Mouse (Mus musculus) retina, adult 2 months (tissue): Measurements from ENCODE around the gene Ahnak.
"Not testable (repeated sequence)": the region's sequence is repeated elsewhere in the genome, so short reads cannot be mapped to it uniquely, and the experiment has no call there.

Source experiments
- DNase-seq: peaks from one replicate; pipeline ENCODE4 v3.0.0-alpha.2; 2012; ENCODE audit warnings: low read depth, low spot score

Gene Ahnak

DNA sequence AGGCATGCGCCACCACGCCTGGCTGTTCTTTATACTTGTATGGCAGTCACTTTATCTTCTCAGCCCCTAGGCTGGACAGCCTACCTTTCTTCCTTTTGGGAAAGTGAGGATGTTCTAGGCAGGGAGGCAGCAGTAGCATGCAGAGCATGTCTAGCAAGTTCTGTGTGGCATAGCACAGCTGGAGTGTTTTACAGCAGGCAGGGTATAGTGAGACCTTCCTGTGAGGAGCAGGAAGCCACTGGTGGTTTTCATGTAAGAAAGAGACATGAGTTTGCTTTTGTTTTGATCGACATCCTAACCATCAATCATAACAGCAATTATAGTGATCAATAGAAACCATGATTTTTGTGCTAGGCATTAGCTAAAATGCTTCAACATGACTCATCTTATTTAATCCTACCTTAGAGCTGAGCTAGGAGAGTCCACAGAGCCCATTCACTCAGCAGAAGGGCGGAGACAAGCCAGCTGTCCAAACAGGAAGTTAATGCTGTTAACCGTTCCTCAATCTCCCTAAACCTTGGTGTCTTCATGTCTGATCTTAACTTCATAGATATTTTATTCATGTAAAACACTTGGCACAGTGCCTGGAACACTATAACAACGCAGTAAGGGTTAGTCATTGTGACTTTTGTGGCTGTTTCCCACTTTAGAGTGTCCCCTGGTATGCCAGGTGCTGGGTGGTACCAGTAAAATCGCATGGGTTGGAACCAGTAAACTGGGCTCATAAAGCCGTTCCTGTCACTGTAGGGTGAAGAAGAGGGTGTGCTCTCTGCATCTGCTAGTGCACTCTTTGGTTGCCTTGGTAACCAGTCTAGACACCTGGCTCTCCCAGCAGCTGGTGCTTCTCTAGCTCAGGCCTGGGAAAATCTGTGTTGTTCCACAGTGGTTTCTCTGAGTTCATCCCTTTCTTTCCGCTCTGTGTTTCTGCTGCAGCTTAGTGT is 76.8 kb downstream of the Ahnak start:
- DNase-seq, result no peak

DNA sequence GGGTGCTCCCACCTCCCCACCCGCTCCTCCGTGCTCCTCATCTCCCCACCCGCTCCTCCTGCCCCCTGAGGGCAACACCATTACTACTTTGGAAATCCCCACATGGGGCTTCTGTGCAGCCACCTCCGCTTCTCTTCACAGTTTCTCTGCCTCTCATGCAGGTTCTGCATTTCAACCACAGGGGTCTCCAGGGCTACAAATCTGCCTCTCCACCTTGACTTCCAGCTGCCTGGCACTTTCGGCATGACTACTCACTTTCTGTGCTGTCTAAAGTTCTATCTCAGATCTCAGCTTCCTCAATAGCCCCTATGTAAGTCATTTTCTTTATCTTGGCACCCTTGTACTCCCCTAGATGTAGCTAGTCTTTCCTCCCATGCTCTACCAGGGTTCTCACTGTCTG is 78.2 kb downstream of the Ahnak start:
- DNase-seq, result no peak

DNA sequence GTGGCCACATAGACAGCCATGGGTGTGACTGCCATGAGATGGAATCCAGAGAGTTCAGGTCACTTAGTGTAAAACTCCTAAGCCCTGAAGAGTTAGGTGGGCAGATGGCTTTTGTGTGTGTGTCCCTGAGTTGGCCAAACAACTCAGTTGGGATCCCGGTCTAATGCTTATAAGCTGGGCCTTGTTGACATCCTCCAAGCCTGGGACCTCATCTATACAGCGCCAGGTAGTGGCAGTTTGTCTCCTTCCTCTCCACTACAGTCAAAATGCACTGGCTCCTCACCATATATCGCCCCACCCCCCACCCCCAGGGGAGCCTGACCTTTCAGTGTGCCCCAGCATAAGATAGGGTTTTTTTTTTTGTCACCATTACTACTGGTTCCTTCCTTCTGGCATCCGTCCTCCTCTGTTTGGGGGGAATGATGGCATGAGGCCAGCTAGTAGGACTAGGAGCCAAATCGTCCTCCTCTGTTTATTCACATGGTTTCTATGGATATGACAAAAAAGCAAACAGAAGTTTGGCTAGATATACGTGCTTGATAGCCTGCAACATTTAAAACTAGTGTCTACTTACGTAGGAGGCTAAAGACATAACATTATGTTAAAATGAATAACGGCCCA is 80.7 kb downstream of the Ahnak start:
- no peak for DNase-seq

DNA sequence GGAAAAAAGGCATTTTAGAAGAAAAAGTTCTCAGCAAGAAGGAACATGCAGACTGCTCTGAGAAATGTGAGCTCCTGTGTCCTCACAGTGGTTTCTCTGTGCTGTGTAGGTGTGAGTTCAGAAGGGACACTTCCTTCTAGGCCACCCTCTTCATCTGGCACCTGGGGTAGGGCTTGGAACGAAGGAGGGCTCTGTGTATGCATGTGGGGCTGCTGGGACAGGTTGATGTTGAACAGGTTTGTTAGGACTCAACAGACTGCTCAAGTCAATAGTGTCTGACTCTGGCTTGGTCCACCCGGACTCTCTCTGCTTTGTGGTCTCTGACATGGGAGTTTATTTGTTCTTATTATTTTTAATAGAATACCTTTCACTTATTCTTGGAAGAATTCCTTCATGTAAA is 81.2 kb downstream of the Ahnak start:
- DNase-seq, result no peak

DNA sequence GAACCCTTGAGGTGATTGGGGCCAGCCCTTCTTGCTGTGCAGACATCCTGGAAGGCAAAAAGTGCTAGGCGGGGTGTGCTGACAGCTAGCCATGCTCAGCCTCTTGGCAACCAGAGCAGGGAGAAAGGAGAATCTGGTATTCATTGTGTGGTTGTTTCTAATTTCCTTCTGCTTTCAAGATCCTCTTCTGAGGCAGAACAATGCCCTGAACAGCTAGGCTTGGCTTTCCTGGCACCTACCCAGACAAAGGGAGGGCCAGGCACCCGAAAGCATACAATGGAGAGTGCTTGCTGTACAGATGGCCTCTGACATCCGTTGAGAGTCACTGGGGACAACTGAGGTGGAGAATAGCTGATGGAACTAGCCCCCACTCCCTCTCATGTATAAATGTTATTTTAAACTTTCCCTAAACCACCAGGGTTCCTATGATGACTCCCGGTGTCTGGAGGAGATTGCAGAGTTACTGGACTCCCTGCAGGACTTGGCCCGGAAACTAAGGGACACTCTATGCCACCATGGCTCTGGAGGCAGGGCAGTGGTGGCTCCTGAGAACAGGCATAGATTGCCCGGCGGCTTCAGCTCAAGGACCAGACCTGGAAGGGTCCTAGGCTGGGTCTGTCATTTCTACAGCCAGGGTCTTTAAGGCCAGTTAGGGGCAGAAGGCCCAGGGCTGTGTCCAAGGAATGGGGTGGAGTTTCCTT is 82.5 kb downstream of the Ahnak start:
- no peak for DNase-seq

DNA sequence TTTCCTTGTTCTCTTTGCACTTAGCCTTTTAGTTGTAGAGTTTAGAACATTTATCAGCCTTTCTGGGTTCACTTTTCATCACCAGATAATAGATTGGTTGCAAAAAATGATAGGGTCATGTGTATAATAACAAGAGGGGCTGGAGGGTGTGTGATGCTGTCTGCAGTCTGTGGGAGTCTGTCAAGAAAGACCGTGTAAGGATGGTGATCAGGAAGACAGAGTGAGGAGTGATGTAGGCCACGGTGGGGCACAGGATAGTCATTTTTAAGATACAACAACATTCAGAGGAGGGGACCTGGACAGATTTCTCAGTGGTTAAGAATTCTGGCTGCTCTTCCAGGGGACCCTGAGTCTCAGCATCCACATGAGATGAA is 83.1 kb downstream of the Ahnak start:
- DNase-seq, result no peak

DNA sequence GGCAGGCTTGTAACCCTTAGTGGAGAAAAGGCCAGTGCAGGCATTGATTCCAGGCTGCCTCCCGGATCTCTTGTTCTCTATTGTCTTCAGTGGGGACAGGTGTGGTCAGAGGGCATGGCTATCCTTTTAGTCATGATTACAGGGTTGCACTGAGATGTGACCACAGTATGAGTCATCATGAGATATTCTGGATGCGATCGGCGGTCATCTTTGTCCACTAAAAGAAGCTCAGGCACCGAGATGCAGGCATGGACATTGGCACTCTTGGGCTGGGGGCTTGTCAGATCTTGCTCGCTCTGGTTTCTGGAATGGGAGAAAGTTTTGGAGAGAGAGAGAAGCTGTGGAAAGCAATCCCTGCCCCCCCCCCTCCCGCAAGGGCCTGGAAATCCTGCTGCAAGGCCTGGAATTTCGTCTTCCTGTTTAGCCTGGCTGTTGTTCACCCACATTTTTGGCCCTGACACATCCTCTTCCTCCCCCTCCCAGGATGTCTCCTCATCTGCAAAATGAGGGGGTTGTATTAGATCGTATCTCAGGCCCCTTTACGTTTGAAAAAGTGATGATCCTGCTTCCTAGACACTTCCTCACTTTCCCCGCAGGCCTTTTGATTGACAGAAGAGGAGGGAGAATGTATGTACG is 84.8 kb downstream of the Ahnak start:
- DNase-seq, result no peak

DNA sequence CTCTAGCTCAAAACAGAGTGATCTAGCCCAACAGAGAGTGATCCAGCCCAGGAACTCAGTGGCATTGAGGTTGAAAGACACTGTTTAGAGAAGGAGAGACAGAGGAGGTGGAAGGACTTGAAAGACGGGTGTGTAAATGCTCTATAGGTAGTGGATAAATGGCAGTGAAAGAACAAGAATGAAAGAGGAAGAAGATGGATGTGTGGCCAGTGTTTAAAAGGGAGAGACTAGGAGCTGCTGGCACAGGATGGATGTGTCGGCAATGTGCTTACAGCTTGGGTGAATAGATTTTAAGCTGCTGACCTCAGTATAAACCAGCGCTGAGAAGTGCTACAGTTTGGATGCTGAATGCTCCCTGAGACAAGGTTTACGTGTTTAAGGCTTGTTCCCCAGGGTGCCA is 85.3 kb downstream of the Ahnak start:
- DNase-seq, result no peak

DNA sequence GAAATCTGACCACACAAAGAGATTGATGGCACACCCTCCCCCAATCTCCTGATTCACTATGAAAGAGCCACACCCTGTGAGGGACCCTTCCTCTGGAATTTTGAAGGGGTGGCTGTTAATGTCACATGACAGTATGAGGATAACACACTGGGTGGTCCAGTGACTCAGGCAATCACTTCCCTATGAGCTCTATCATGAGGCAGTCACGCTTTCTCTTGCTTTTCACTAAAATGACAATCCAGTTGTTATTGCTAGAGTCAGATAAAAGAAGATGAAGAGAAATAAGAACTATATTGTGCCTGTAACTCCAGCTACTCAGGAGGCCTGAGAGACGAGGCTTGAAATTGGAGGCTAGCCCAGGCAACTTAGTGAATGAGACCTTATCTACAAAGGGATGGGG is 86.5 kb downstream of the Ahnak start:
- no peak for DNase-seq

DNA sequence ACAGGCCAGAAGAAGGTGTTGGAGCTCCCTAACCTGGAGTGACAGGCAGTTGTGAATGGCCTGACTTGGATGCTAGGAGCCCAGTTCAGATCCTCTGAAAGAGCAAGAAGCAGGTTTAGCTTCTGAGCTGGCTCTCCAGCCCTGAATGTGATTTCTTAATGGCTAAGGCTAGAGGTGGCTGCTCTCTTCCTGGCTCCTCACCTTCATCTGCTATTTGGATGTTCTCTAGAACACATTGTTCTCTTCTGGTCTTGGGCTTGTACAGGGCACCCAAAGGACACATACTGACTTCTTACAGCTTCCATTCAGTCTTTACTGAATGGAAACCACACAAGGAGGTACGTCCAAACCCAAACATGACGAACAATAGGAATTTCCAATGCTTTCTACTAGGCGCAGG is 87.0 kb downstream of the Ahnak start:
- no peak for DNase-seq

DNA sequence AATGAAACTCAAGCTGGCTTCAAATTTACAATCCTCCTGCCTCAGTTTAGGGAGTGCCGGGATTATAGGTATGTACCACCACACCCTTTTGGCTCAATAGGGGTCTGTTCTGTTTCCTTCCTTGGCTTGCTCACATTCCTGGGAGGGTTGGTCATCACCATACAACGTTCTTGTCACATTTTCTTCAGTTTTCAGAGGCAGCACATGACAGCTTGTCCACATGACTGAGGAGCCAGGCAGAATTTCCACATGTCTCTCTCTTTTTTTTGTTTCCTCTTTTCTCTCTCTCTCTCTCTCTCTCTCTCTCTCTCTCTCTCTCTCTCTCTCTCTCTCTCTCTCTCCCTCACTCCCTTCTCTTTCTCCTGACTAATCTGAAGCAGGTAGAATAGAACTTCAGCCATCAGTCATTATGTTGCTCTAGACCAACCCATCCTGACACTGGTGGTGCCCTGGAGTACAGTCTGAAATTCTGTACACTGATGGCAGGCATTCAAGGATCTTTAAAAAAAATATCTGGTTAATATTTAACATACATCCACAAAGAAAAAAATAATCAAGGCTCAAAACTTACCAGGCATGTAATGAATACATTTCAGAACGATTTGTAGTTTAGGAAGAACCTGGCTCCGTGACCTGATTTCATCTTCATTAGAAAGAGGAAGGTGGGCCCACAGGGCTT is 88.0 kb downstream of the Ahnak start:
- no peak for DNase-seq

DNA sequence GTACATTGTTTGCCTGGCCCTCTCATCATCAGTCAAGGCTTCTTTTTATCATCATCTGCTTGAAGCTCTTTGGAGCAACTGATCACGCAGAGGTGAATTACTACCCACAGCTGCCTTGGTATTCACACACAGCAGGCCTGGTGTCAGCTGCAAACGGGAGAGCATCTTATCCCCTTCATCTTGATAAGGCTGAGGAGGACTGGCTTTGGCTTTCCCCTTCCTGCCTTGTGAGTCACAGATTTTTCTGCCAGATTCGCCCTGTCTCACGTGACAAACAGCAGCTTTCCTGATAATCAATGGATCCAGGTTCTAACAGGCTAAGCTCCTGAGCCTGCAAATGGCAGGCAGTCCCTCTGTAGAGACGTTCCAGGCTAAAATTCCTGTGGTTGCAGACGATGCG is 90.8 kb downstream of the Ahnak start:
- no peak for DNase-seq

DNA sequence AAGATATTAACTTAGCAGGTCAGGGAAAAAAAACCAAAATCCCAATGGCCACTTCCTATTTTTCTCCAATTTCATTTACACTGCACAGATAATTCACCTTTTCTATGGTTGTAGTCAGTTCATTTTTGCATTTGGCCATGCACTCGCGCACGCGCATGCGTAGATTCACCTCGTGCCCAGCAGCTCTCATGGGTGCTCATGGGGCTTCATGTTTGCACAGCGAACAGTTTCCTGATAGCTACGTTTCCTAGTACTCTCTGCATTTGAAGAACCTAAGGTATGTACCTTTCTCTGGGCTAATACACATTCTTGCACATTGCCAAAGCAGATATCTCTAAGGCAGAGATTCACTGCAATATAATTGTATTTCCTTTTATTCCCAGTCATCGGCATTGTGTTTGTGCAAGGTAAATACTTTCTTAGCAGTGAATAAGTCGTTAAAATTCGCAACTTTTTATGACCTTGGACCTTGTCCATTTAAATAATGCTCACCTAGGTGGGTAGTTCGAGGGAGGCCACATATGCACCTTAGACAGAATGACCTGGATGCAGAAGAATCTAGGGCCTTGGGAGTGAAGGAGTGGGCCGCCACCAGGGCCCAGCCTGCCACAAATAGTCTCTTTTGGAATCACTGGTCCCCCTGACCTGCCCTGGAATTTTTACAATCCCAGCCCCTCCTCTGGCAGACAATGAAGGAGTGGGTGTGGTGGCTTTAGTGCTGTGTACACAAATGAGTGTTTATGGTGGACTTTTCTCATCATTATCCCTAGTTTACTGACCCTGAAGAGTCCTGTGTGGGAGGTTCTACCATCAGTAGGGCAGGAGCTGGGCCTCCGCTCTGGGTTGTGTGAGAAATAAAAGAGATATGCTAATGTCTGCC is 92.5 kb downstream of the Ahnak start:
- DNase-seq, result no peak

DNA sequence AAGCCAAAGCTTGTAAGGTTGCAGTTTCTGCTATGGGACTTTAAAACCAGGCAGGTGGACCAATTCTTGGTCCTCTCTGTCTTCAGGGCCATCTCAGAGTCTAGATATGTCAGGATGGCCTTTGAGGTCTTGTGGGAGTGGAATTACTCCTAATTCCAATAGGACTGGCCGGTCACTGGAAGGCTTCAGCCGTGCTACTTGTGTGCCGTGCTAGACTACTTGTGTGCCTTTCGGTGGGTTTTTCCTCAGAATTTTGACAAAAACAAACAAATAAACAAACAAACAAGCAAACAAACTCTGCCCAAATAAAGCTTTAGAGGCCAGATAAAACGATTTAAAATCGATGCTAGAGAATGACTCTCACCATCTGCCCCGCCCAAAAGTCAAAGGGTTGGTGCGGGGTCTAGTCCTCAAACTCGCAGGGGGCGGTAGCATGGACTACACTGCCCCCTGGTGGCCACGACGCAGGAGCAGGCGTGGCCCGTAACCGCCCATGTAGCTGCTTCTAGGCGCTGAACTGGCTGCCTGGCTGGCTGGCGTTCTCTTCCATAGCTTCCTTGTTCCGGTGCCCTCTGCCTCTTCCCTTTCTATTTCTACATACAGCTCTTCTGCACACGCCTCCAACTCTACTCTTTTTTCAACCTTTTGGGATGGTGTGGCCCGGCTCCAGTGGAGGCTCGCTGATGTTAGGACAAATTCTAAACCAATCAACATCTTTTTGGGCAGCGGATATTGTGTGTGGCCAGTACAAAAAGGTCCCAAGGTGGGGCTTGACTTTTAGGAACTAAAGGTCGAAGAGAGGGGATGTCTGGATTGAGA is 93.3 kb downstream of the Ahnak start:
- peak; percentile 46 for DNase-seq

DNA sequence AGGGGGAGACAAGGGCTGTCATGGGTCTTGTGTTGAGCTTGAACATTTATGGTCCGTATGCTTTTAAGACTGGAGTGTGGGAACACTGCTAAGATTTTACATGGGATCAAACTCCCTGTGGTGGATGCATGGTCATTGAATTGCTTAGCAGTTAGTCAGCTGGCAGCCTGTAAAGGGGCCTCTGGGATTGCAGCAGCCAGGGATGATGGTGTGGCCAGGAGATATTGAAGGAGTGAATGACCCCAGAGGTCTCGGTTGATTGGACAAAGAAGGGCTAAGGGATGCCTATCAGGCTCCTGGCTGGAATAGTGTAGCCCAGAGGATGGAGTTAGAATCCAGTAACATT is 93.9 kb downstream of the Ahnak start:
- DNase-seq, result no peak

DNA sequence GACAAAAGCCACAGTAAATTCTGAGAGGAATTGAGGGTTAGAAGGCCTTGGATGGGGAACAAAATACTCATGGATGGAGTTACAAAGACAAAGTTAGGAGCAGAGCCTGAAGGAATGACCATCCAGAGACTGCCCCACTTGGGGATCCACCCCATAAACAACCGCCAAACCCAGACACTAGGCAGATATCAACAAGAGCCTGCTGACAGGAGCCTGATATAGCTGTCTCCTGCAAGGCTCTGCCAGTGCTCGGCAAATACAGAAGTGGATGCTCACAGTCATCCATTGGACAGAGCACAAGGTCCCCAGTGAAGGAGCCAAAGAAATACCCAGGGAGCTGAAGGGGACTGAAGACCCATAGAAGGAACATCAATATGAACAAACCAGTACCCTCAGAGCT is 94.8 kb downstream of the Ahnak start:
- DNase-seq, result not testable (repeated sequence)

DNA sequence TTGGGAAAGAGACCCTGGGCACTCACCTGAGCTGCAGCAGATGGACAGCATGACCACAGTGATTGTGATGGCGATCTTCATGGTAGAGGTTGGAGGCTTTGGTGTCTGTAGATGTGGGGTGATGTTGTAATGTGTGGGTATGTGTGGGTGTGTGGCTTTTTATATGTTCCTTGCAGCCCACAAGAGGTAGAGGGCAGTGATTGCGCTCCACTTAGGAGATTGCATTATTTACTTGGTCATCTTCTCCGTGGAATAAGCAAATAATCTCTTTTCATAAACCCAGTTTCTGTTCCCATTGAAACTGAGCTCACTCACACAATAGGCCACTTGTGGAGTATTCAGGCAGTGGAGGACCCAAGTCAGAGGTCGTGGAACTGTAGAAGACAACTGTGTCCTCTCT is 98.7 kb downstream of the Ahnak start, which contains the start of gene Scgb1a1:
TSS of gene Scgb1a1 (minus strand) at position 138 of the 400 bp plus-strand sequence.
- DNase-seq, result no peak

DNA sequence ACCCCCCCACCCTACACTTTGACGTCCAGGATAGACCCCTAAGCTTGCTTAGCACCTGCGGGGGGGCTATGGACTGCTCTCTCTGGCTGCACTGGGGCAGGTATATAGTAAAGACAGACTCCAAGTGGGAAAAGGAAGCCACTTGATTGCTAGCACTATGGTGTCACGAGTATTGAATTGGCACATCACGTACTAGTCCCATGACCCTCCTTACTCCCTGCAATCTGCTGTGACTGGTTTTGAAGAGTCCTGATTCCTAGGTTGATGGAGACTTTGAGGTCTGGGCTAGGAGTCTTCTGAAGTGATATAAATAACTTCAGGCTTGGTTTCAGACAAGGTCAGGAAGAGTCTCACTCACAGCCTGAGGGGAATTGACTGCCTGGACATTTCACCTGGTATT is 101.1 kb downstream of the Ahnak start:
- no peak for DNase-seq

DNA sequence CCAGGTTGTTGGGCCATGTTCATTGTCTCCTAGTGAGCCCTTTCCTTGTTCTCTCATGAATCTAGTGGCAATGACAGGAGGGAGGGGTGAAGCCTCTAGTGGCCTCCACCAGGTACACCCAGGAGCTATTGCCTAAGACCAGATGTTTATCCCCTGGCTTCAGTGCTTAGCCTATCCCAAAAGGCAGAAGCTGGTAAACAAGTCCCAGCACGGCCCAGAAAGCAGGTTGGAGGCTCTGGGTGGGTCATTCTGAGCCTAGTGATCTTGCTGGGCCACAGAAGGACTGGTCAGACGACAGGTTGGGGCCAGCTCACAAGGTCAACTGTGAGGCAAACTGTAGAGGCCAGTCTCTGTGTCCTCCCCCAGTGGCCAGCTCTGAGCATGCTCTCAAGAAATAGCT is 101.6 kb downstream of the Ahnak start:
- no peak for DNase-seq

DNA sequence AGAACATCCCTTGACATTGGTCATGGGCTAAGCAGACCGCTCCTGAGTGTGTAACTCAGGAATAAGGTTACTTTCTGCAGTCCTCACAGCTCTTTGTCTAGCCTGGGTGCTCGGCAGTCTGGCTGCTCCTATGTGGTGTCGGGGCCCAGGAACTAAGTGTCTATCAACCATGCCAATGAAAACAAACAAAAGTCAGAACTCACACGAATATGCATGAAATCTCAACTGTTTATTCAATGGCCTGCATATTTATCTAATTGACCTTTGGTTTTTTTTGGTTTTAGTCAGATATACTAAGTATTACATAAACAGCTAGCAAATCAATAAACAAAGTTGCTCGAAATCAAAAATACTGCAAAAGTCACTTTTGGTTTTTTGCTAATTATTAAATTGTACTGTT is 106.0 kb downstream of the Ahnak start:
- no peak for DNase-seq
